Mouse (Mus musculus) kidney, embryonic 15.5 days (tissue): ENCODE data around the gene Asb18. TPM values are rescaled to one million over a fixed set of nuclear protein-coding genes. Genes with fewer than 3 reads are reported as not detected.

Experiments used
- ATAC-seq: fragments of 200-750 bp; cut with Nextera tagmentation; replicated peaks from 2 replicates; pipeline ENCODE4 v1.8.0; 2017; ENCODE audit warnings: moderate TSS enrichment; ENCODE audit not compliant: low FRiP score
- H3K27ac ChIP-seq: fragments of 300-500 bp; sonication (generic); 2 replicates; pipeline ENCODE4 v1.5.1; 2015; ENCODE audit warnings: mild to moderate bottlenecking, inconsistent platforms
- H3K27me3 ChIP-seq: fragments of 300-500 bp; sonication (generic); 2 replicates; pipeline ENCODE4 v1.6.1; 2015; ENCODE audit warnings: inconsistent platforms
- H3K36me3 ChIP-seq: fragments of 300-500 bp; sonication (generic); 2 replicates; pipeline ENCODE4 v1.6.1; 2015; ENCODE audit warnings: inconsistent platforms
- H3K4me1 ChIP-seq: fragments of 300-500 bp; sonication (generic); 2 replicates; pipeline ENCODE4 v1.6.1; 2015; ENCODE audit warnings: inconsistent platforms
- H3K4me2 ChIP-seq: fragments of 300-500 bp; sonication (generic); 2 replicates; pipeline ENCODE4 v1.6.1; 2015; ENCODE audit warnings: moderate library complexity, mild to moderate bottlenecking, inconsistent platforms
- H3K4me3 ChIP-seq: fragments of 300-500 bp; sonication (generic); replicated peaks from 2 replicates; pipeline ENCODE4 v1.5.1; 2015; ENCODE audit warnings: mild to moderate bottlenecking, inconsistent platforms
- H3K9ac ChIP-seq: fragments of 300-500 bp; sonication (generic); 2 replicates; pipeline ENCODE4 v1.6.1; 2015; ENCODE audit warnings: mild to moderate bottlenecking, inconsistent platforms
- H3K9me3 ChIP-seq: fragments of 300-500 bp; sonication (generic); replicated peaks from 2 replicates; pipeline ENCODE4 v1.6.1; 2016; ENCODE audit warnings: inconsistent platforms
- WGBS: fragments of 180-500 bp; shearing (Covaris S2); methylation state at CpG from one replicate; pipeline ENCODE4 v1.1.7; 2015; ENCODE audit warnings: mixed read lengths; 5-methylcytosine and 5-hydroxymethylcytosine counted together
- polyA plus RNA-seq: library from polyadenylated mRNA; unstranded; fragments of >200 nt; fragmentation: Nextera tagmentation; extraction: Ambion mirVana; gene quantifications from 2 replicates; pipeline ENCODE4 v1.2.1, GENCODE M21; 2015

The Asb18 gene
- polyA plus RNA-seq, 1 experiment from 2014 or later: 0.04 TPM

GRCm38 (mm10) chr1:89919206-89919605, 95.3 kb downstream of the Asb18 start:
- H3K9ac ChIP-seq: no peak overlapping the region
- no peaks in the 10 kb centered on the region for H3K9me3 ChIP-seq
- H3K4me3 ChIP-seq: no peak overlapping the region
- H3K36me3 ChIP-seq: no peaks in the 10 kb centered on the region
- ATAC-seq: no peak
- H3K27me3 ChIP-seq: peaks cover 85% of the 10 kb centered on the region
- 52% methylated on average over 6 of the region's 6 CpGs for WGBS
- peaks cover 23% of the 10 kb centered on the region for H3K4me1 ChIP-seq
- H3K4me2 ChIP-seq: no peak overlapping the region
- H3K27ac ChIP-seq: no peak overlapping the region

GRCm38 (mm10) chr1:89918111-89918510, 96.4 kb downstream of the Asb18 start:
- Histone ChIP-seq H3K27ac (no peak overlapping the region), H3K36me3 (no peaks in the 10 kb centered on the region), H3K9me3 (no peaks in the 10 kb centered on the region), H3K27me3 (peaks cover 75% of the 10 kb centered on the region), H3K4me3 (no peak overlapping the region), H3K4me2 (no peak overlapping the region), H3K9ac (no peak overlapping the region), H3K4me1 (peaks cover 14% of the 10 kb centered on the region)
- WGBS: 38% methylated on average over 17 of the region's 18 CpGs
- no peak for ATAC-seq

GRCm38 (mm10) chr1:89913611-89914010, 100.9 kb downstream of the Asb18 start:
- Histone ChIP-seq H3K4me1 (no peaks in the 10 kb centered on the region), H3K9ac (no peak overlapping the region), H3K36me3 (no peaks in the 10 kb centered on the region), H3K9me3 (no peaks in the 10 kb centered on the region), H3K4me3 (no peak overlapping the region), H3K27ac (no peak overlapping the region), H3K4me2 (no peak overlapping the region), H3K27me3 (peaks cover 38% of the 10 kb centered on the region)
- WGBS: 80% methylated on average over 4 of the region's 4 CpGs
- ATAC-seq: no peak

- no peak overlapping the region for H3K9ac ChIP-seq
Measured at GRCm38 (mm10) chr1:89912392-89912791, 102.1 kb downstream of the Asb18 start.

GRCm38 (mm10) chr1:89909796-89910195, 104.7 kb downstream of the Asb18 start:
- ATAC-seq: no peak
- Histone ChIP-seq H3K4me1 (no peaks in the 10 kb centered on the region), H3K27ac (no peak overlapping the region), H3K9ac (no peak overlapping the region), H3K4me3 (no peak overlapping the region), H3K27me3 (peaks cover 9% of the 10 kb centered on the region; the same call in 1 of the 2 replicates), H3K9me3 (0 out of 2 replicates have a peak, but pooled peaks cover 3% of the 10 kb centered on the region), H3K36me3 (no peaks in the 10 kb centered on the region), H3K4me2 (no peak overlapping the region)
- WGBS: 85% methylated on average over 8 of the region's 8 CpGs

More at GRCm38 (mm10) chr1:89912392-89912791, 102.1 kb downstream of the Asb18 start:
- no peak for ATAC-seq
- no peak overlapping the region for H3K4me3 ChIP-seq
- H3K9me3 ChIP-seq: no peaks in the 10 kb centered on the region
- no peaks in the 10 kb centered on the region for H3K4me1 ChIP-seq
- H3K27ac ChIP-seq: no peak overlapping the region
- 21% methylated on average over 5 of the region's 5 CpGs for WGBS
- peaks cover 26% of the 10 kb centered on the region; the same call in 1 of the 2 replicates for H3K27me3 ChIP-seq
- H3K4me2 ChIP-seq: no peak overlapping the region
- H3K36me3 ChIP-seq: no peaks in the 10 kb centered on the region

- Histone ChIP-seq H3K4me1 (no peaks in the 10 kb centered on the region), H3K9me3 (0 out of 2 replicates have a peak, but pooled peaks cover 3% of the 10 kb centered on the region), H3K36me3 (no peaks in the 10 kb centered on the region), H3K4me3 (no peak overlapping the region), H3K27ac (no peak overlapping the region), H3K4me2 (no peak overlapping the region), H3K9ac (no peak overlapping the region), H3K27me3 (no peaks in the 10 kb centered on the region)
- 66% methylated on average over 1 of the region's 1 CpGs for WGBS
- ATAC-seq: no peak
Measured at GRCm38 (mm10) chr1:89902641-89903040, 111.8 kb downstream of the Asb18 start.

- no peaks in the 10 kb centered on the region; the same call in 1 of the 2 replicates for H3K36me3 ChIP-seq
- H3K27ac ChIP-seq: no peak overlapping the region
- ATAC-seq: no peak
- H3K9me3 ChIP-seq: 0 out of 2 replicates have a peak, but pooled peaks cover 3% of the 10 kb centered on the region
- 90% methylated on average over 2 of the region's 2 CpGs for WGBS
- no peak overlapping the region for H3K4me2 ChIP-seq
- H3K4me3 ChIP-seq: no peak overlapping the region
- no peaks in the 10 kb centered on the region for H3K27me3 ChIP-seq
- no peaks in the 10 kb centered on the region for H3K4me1 ChIP-seq
- no peak overlapping the region for H3K9ac ChIP-seq
Measured at GRCm38 (mm10) chr1:89902236-89902635, 112.2 kb downstream of the Asb18 start.

GRCm38 (mm10) chr1:89901381-89901780, 113.1 kb downstream of the Asb18 start:
- Histone ChIP-seq H3K36me3 (no peaks in the 10 kb centered on the region; the same call in 1 of the 2 replicates), H3K27me3 (no peaks in the 10 kb centered on the region), H3K27ac (no peak overlapping the region), H3K4me3 (no peak overlapping the region), H3K4me1 (no peaks in the 10 kb centered on the region), H3K4me2 (no peak overlapping the region), H3K9me3 (0 out of 2 replicates have a peak, but pooled peaks cover under 1% of the 10 kb centered on the region), H3K9ac (no peak overlapping the region)
- 83% methylated on average over 4 of the region's 4 CpGs for WGBS
- ATAC-seq: no peak

Other genes with a start within 250 kb of the Asb18 start
- gene Gbx2, start 83.5 kb downstream of the Asb18 start, polyA plus RNA-seq: 0.10 TPM in 1 of 2 replicates, not detected in the other
- gene Iqca, start 138.7 kb upstream of the Asb18 start, polyA plus RNA-seq: 0.14 and 0.17 TPM in 2 replicates
- 42.9 and 46.8 TPM in 2 replicates for gene Ackr3, start 189.3 kb upstream of the Asb18 start, polyA plus RNA-seq